Mouse (Mus musculus) midbrain, embryonic 13.5 days (tissue): ENCODE measurements around the gene Mef2c. TPM values are rescaled to one million over a fixed set of nuclear protein-coding genes. Genes with fewer than 3 reads are reported as not detected.

Experiments used
- ATAC-seq: fragments of 200-750 bp; cut with Nextera tagmentation; 2 replicates; pipeline ENCODE4 v1.8.0; 2017; ENCODE audit warnings: mild to moderate bottlenecking, moderate TSS enrichment, moderate library complexity
- H3K27ac ChIP-seq: fragments of 300-500 bp; sonication (generic); 2 replicates; pipeline ENCODE4 v1.5.1; 2015; ENCODE audit warnings: inconsistent platforms, mild to moderate bottlenecking, moderate library complexity
- H3K27me3 ChIP-seq: fragments of 300-500 bp; sonication (generic); 2 replicates; pipeline ENCODE4 v1.6.1; 2015; ENCODE audit warnings: mild to moderate bottlenecking, inconsistent platforms
- H3K36me3 ChIP-seq: fragments of 300-500 bp; sonication (generic); 2 replicates; pipeline ENCODE4 v1.6.1; 2015; ENCODE audit warnings: mild to moderate bottlenecking, inconsistent platforms
- H3K4me1 ChIP-seq: fragments of 300-500 bp; sonication (generic); replicated peaks from 2 replicates; pipeline ENCODE4 v1.6.1; 2015; ENCODE audit warnings: inconsistent platforms
- H3K4me2 ChIP-seq: fragments of 300-500 bp; sonication (generic); replicated peaks from 2 replicates; pipeline ENCODE4 v1.6.1; 2015; ENCODE audit warnings: moderate library complexity, mild to moderate bottlenecking, inconsistent platforms
- H3K4me3 ChIP-seq: fragments of 300-500 bp; sonication (generic); replicated peaks from 2 replicates; pipeline ENCODE4 v1.5.1; 2015; ENCODE audit warnings: mild to moderate bottlenecking, inconsistent platforms
- H3K9ac ChIP-seq: fragments of 300-500 bp; sonication (generic); replicated peaks from 2 replicates; pipeline ENCODE4 v1.6.1; 2015; ENCODE audit warnings: mild to moderate bottlenecking, inconsistent platforms
- H3K9me3 ChIP-seq: fragments of 300-500 bp; sonication (generic); 2 replicates; pipeline ENCODE4 v1.6.1; 2016; ENCODE audit warnings: mild to moderate bottlenecking, inconsistent platforms
- WGBS: fragments of 180-500 bp; shearing (Covaris S2); methylation state at CpG from one replicate; pipeline ENCODE4 v1.1.7; 2015; 5-methylcytosine and 5-hydroxymethylcytosine counted together
- polyA plus RNA-seq: library from polyadenylated mRNA; unstranded; fragments of >200 nt; fragmentation: Nextera tagmentation; extraction: Ambion mirVana; gene quantifications from 2 replicates; pipeline ENCODE4 v1.2.1, GENCODE M21; 2015

The Mef2c gene
- polyA plus RNA-seq, 1 experiment from 2014 or later: 15.2 TPM

DNA sequence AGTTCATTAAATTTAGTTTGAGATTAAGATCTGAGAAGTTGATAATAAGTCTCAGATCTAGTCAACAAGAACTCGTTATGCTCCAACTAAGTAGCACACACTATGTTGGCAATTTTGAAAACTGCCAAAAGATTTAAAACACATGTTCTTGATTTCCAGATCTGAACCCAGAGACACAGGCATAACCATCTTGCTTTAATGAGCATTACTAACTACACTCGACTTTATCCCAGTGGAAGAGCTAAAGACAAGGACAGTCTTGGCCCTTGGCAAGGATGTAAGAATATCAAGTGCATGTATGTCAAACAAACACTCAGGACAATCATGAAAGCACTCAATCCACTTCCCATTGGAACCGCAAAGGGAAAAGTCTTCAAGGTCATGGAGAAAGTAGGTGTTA, 11.8 kb upstream of the Mef2c start:
- whole genome bisulfite sequencing: 86% methylated on average over 3 of the region's 3 CpGs
- Histone ChIP-seq H3K4me1 (no peaks in the 10 kb centered on the region), H3K27me3 (no peaks in the 10 kb centered on the region), H3K9ac (no peak overlapping the region), H3K27ac (no peak overlapping the region), H3K9me3 (no peaks in the 10 kb centered on the region), H3K36me3 (no peaks in the 10 kb centered on the region), H3K4me2 (no peak overlapping the region), H3K4me3 (no peak overlapping the region)
- ATAC-seq: no peak

DNA sequence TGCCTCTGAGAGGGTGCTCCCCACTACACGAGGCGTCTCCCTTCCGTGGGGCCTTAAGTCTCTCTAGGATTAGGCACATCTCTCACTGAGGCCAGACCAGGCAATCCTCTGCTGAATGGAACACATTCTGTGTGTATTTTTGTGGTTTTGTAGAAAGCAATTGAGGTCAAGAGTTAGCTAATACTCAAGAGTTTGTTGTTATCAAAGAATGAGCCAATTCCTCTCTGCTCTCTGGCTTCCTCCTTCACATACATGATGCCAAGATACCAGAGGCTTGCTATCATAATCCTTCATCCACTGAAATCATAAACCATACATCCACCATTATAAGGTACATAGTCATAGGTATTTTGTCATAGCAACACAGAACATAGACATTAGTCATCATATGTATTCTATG, 6.1 kb upstream of the Mef2c start:
- Histone ChIP-seq H3K4me3 (no peak overlapping the region), H3K27me3 (no peaks in the 10 kb centered on the region), H3K4me2 (no peak overlapping the region), H3K4me1 (no peaks in the 10 kb centered on the region), H3K36me3 (no peaks in the 10 kb centered on the region), H3K9ac (no peak overlapping the region), H3K9me3 (no peaks in the 10 kb centered on the region), H3K27ac (no peak overlapping the region)
- no peak for ATAC-seq
- WGBS: 90% methylated on average over 3 of the region's 3 CpGs

DNA sequence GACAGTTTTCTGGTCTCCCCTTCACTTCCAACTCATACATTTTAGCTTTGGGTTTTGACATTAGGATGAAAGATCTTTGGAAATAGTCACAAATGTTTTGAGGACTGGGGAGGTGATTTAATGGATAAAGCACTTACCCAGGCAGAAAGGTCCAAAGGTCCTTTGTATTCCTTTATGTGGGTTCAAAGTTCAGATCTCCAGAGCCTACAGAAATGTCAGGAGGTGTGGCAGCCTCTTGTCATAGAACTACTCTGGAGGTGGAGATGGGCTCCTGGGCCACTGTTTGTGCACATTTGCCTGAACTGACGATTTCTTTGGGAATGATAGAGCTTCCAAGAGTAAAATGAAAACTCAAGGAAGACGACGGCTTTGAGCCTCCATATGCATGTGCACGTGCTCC, 4.3 kb upstream of the Mef2c start:
- Histone ChIP-seq H3K9ac (no peak overlapping the region), H3K27me3 (no peaks in the 10 kb centered on the region), H3K4me1 (no peaks in the 10 kb centered on the region), H3K4me2 (no peak overlapping the region), H3K27ac (no peak overlapping the region), H3K36me3 (no peaks in the 10 kb centered on the region), H3K4me3 (no peak overlapping the region), H3K9me3 (no peaks in the 10 kb centered on the region)
- no peak for ATAC-seq
- WGBS: 58% methylated on average over 4 of the region's 4 CpGs

DNA sequence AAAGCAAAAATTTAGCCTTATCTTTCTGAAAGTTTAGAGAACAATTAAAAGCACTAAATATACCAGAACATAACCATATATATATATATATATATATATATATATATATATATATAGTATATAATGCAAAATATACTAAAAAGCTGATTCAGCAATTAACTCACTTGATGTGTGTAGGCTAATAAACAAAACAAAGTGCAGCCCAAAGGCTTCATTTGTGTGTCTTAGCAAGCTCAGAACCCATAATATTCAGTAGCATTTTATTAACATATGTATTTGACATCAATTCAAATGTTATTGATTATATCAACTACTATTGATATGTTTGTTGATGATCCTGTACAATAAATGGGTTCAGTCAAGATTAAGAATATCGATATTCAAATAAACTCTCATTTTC, 3.9 kb downstream of the Mef2c start:
- H3K4me2 ChIP-seq: no peak overlapping the region
- WGBS: 93% methylated on average over 1 of the region's 1 CpGs
- no peaks in the 10 kb centered on the region for H3K9me3 ChIP-seq
- no peak overlapping the region for H3K9ac ChIP-seq
- no peaks in the 10 kb centered on the region for H3K27me3 ChIP-seq
- no peaks in the 10 kb centered on the region for H3K36me3 ChIP-seq
- H3K4me1 ChIP-seq: no peaks in the 10 kb centered on the region
- no peak overlapping the region for H3K27ac ChIP-seq
- no peak for ATAC-seq
- H3K4me3 ChIP-seq: no peak overlapping the region

DNA sequence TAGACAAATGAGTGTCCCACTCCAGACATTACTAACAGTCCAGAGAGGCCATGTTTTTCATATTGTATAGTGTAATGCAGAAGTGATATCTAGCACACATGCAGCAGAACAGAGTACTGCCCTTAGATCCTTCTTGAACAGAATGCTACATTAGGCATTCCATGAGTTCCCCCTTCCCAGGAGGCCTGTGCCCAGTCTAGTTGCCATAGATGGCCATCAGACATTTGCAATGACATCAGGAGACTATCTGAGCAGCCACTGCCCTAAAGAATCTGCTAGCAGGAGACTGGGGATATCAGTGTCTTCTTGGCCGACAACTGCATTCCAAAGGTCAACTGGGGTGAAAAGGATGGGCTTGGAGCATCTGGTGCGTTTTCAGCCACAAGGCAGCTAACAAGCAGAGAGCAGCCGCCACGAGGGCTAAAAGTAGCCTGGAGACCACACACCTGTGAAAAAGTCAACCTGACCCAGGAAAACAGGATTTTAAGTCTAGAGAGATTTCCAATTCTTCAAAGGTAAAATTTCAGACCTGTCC, 11.2 kb downstream of the Mef2c start:
- no peak overlapping the region for H3K4me2 ChIP-seq
- H3K4me3 ChIP-seq: no peak overlapping the region
- H3K9ac ChIP-seq: no peak overlapping the region
- H3K4me1 ChIP-seq: no peaks in the 10 kb centered on the region; the same call in 1 of the 2 replicates
- H3K27me3 ChIP-seq: no peaks in the 10 kb centered on the region; the same call in 1 of the 2 replicates
- H3K36me3 ChIP-seq: no peaks in the 10 kb centered on the region
- no peak overlapping the region for H3K27ac ChIP-seq
- no peak for ATAC-seq
- H3K9me3 ChIP-seq: no peaks in the 10 kb centered on the region
- 60% methylated on average over 4 of the region's 4 CpGs for WGBS

DNA sequence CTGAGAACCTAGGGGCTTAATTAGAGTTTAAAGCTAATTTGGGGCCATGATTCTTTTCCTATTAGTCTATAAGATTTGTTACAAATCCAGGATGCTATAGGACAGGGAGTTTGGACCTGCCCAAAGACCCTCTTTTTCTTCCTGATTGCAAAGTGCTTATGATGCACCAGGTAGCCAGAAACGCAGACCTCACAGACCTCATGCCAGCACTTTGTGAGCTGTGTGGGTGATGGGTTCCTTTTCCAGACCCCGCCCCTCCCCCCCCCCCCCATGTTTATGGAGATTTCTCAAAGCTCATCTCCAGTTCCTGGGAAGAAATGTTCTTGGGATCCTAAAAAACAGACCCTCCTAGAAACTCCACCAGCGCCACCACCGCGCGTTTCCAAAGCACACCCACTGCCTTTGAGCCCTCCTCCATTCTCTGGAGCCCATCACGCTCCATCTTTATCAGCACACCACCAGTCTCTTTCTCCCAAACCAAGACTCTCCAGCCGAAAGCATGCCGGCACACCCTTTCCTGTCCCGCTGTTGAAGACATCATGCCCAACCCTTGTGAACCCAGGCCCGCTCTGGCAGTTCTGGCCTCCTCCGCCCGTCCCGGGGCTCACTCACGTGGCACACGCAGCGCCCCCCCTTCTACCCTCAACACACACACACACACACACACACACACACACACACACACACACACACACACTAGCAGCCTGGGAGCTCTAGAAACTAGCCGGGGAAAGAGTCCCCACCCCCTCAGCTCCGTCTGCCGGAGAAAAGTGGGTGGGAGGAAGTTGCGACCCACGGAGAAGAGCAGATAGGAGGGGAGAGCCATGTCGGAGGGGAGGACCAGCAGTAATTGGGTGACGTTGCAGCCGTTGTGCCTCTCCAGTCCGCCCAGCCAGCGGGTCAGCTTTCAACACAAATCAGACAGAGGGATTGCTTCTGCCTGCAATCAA, 14.1 kb downstream of the Mef2c start:
- no peaks in the 10 kb centered on the region for H3K36me3 ChIP-seq
- H3K9ac ChIP-seq: peak overlapping the region; percentile 72
- ATAC-seq: peak; percentile 95
- peak overlapping the region; percentile 67 for H3K4me2 ChIP-seq
- peak overlapping the region; percentile 70 for H3K27ac ChIP-seq
- no peaks in the 10 kb centered on the region; the same call in 1 of the 2 replicates for H3K4me1 ChIP-seq
- no peaks in the 10 kb centered on the region for H3K9me3 ChIP-seq
- under 1% methylated on average over 27 of the region's 27 CpGs for WGBS
- peaks cover 5% of the 10 kb centered on the region; the same call in 1 of the 2 replicates for H3K27me3 ChIP-seq
- peak overlapping the region; percentile 54 for H3K4me3 ChIP-seq

DNA sequence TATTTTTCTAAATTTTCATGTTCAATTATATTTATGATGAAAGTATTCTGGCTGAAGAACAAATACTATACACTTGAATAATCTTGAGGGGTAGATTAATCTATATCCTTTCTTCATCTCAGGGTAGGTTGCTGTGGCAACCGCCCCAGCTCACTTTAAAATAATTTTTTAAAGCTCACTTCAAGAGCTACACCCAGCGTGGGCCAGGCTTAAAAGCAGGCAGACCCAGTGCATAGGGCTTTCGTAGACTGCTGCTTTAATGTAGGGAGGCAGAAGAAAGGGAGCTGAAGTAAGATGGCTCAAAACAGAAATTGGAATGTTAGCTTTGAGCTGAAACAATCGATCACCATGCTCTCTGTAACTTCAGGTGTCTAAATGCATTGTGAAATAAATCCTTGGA, 17.0 kb downstream of the Mef2c start:
- Histone ChIP-seq H3K9ac (no peak overlapping the region), H3K4me1 (no peaks in the 10 kb centered on the region; the same call in 1 of the 2 replicates), H3K27me3 (peaks cover 14% of the 10 kb centered on the region), H3K9me3 (no peaks in the 10 kb centered on the region), H3K4me3 (no peak overlapping the region), H3K36me3 (no peaks in the 10 kb centered on the region), H3K27ac (no peak overlapping the region), H3K4me2 (no peak overlapping the region)
- ATAC-seq: no peak
- 51% methylated on average over 4 of the region's 4 CpGs for WGBS

DNA sequence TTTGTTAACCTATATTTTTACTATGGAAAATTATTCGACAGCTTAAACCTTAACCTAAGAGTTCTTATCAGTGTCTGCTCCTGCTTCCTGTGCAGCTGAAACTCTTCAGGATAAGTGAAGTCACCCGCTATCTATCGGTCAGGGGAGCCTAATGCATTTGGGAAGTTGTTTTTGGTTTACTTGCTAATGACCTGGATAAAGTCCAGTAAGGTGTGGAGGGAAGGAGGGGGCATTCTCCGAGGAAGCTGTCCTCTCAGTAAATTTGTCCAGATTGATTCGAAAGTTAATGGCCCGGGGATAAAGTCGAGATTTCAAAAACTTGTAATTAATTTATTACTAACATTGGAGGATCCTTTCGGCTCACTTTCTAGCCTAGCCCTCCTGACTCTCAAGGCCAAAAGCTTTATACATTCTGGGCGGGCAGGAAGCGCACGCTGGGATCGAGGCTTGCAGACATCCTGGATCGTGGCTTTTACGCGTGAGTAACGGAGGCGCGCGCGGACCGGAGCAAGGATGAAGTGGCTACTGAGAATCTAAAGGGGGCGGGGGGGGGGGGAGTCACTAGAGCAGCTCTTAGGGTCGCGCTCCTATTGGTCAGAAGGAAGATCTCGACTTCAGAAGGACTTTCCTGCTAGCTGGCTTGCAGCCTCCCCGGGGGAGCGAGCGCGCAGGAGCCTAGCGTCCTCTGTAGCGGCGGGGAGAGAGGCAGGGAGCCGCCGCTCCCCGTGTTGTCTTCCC, 19.6 kb downstream of the Mef2c start:
- peak overlapping the region; percentile 66 for H3K4me3 ChIP-seq
- under 1% methylated on average over 35 of the region's 35 CpGs for WGBS

DNA sequence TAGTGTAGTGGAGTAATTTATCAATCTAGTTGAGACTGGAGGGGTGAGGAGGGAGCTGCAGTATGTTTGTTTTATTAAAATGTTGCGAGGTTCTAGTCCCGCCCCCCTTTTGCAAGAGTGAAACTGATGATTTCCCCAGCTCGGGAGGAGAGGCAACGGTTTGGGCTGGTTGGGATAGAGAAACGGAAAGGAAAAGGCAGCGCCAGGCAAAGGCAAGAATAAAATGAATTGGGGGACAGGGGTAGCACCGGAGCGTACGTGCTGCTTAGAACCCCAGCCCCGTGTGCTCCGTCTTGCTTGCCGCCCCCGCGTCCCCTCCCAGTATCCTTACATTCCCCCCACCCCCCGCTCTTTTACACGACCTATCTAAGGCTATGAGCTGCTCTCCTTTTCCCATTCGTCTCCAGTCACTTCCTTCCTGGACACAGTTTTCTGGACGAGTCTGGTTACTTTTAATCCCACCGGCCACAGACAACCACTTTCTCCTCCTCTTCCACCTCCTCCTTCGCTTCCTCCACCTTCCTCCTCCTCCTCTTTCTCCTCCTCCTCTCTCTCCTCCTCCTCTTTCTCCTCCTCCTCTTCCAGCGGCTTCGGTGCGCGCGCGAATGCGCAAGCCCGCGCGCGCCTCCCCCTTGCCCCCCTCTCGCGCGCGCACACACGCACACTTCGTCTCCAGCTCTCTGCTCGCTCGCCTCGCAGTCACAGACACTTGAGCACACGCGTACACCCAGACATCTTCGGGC, 20.5 kb downstream of the Mef2c start:
- Histone ChIP-seq H3K4me3 (peak overlapping the region; percentile 66), H3K27me3 (peaks cover 18% of the 10 kb centered on the region), H3K27ac (peak overlapping the region; percentile 65; the same call in 1 of the 2 replicates), H3K36me3 (no peaks in the 10 kb centered on the region), H3K9me3 (no peaks in the 10 kb centered on the region), H3K4me1 (no peaks in the 10 kb centered on the region), H3K9ac (peak overlapping the region; percentile 66), H3K4me2 (peak overlapping the region; percentile 84)
- under 1% methylated on average over 43 of the region's 43 CpGs for WGBS
- peak; percentile 84 for ATAC-seq

More for the DNA sequence above, 19.6 kb downstream of the Mef2c start:
- H3K9me3 ChIP-seq: no peaks in the 10 kb centered on the region
- no peaks in the 10 kb centered on the region for H3K36me3 ChIP-seq
- ATAC-seq: peak; percentile 78
- H3K27ac ChIP-seq: no peak overlapping the region
- peaks cover 18% of the 10 kb centered on the region for H3K27me3 ChIP-seq
- peak overlapping the region; percentile 84 for H3K4me2 ChIP-seq
- peak overlapping the region; percentile 66 for H3K9ac ChIP-seq
- H3K4me1 ChIP-seq: no peaks in the 10 kb centered on the region

DNA sequence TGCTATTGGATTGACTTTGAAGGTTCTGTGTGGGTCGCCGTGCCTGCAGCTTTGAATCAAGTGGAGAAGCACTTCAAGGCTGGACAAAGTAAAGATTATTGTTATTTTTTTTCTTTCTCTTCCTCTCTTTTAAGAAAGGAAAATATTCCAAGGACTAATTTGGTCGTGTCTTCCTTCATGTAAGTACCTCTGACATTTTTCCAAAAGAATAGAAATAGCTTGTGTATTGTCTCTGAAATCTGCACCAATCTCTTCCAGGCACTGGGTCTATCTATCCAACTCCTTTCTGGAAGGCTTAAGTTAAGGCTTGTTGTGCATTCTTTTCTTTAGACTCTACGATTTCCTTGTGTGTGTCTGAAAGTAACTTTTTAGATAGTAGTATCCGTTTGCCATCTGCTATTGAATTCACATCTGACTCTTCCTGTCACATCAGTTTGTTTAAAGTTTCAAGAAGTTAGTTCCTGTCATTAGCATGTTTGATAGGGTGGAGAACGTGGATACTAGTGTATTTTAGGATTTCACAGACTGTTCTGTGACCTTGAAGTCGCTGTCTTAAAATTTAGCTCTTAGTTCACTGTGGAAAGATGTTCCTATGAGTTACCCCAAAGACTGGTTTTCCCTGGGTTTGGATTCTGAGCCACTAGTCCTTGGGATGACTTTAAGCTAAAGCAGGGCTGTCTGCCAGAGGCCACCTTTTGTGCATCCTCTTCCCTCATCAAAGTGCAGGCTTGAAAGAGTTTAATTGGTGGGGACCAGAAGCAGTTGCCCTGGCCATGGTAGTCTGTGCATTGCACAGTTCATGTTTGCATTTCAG, 21.3 kb downstream of the Mef2c start:
- Histone ChIP-seq H3K36me3 (no peaks in the 10 kb centered on the region), H3K4me2 (peak overlapping the region; percentile 84), H3K9me3 (no peaks in the 10 kb centered on the region), H3K27me3 (peaks cover 21% of the 10 kb centered on the region), H3K9ac (peak overlapping the region; percentile 66; the same call in 1 of the 2 replicates), H3K27ac (no peak overlapping the region), H3K4me3 (peak overlapping the region; percentile 66), H3K4me1 (no peaks in the 10 kb centered on the region)
- no peak for ATAC-seq
- 18% methylated on average over 7 of the region's 7 CpGs for WGBS

DNA sequence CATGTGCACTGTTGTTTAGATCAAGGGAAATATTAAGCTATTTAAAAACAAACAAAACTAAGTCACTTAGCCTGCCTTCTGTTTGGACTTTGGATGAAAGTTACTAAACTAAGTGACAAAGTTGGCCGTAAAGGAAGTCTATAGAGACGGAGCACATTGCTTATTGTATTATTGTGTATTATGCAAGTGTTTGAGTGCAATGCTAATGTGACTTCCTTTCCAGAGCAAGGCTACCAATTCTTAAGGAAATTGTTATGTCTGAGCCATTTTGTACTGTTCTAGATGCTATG, 21.8 kb downstream of the Mef2c start:
- 67% methylated on average over 2 of the region's 2 CpGs for WGBS
- Histone ChIP-seq H3K27ac (no peak overlapping the region), H3K4me3 (peak overlapping the region; percentile 66), H3K27me3 (peaks cover 21% of the 10 kb centered on the region), H3K36me3 (no peaks in the 10 kb centered on the region), H3K4me2 (peak overlapping the region; percentile 84), H3K9me3 (no peaks in the 10 kb centered on the region), H3K9ac (no peak overlapping the region), H3K4me1 (no peaks in the 10 kb centered on the region)
- ATAC-seq: no peak
